Mouse (Mus musculus) lung, embryonic 15.5 days (tissue): Measurements from ENCODE around the gene B9d1. TPM values are rescaled to one million over a fixed set of nuclear protein-coding genes. Genes with fewer than 3 reads are reported as not detected.

Source experiments
- ATAC-seq: fragments of 200-750 bp; cut with Nextera tagmentation; 2 replicates; pipeline ENCODE4 v1.8.0; 2017; ENCODE audit warnings: moderate number of reproducible peaks, borderline replicate concordance; ENCODE audit not compliant: low FRiP score, low TSS enrichment; ENCODE audit errors: extremely low read depth
- H3K27ac ChIP-seq: fragments of 300-500 bp; sonication (generic); 2 replicates; pipeline ENCODE4 v1.5.1; 2015; ENCODE audit warnings: moderate library complexity, mild to moderate bottlenecking, inconsistent platforms
- H3K27me3 ChIP-seq: fragments of 300-500 bp; sonication (generic); 2 replicates; pipeline ENCODE4 v1.6.1; 2015; ENCODE audit warnings: inconsistent platforms
- H3K36me3 ChIP-seq: fragments of 300-500 bp; sonication (generic); 2 replicates; pipeline ENCODE4 v1.6.1; 2015; ENCODE audit warnings: inconsistent platforms
- H3K4me1 ChIP-seq: fragments of 300-500 bp; sonication (generic); 2 replicates; pipeline ENCODE4 v1.6.1; 2015; ENCODE audit warnings: inconsistent platforms
- H3K4me2 ChIP-seq: fragments of 300-500 bp; sonication (generic); 2 replicates; pipeline ENCODE4 v1.6.1; 2015; ENCODE audit warnings: inconsistent platforms, mild to moderate bottlenecking, moderate library complexity
- H3K4me3 ChIP-seq: fragments of 300-500 bp; sonication (generic); 2 replicates; pipeline ENCODE4 v1.5.1; 2015; ENCODE audit warnings: mild to moderate bottlenecking, inconsistent platforms
- H3K9ac ChIP-seq: fragments of 300-500 bp; sonication (generic); 2 replicates; pipeline ENCODE4 v1.6.1; 2015; ENCODE audit warnings: inconsistent platforms
- H3K9me3 ChIP-seq: fragments of 300-500 bp; sonication (generic); 2 replicates; pipeline ENCODE4 v1.6.1; 2016; ENCODE audit warnings: inconsistent platforms
- WGBS: fragments of 180-500 bp; shearing (Covaris S2); methylation state at CpG from one replicate; pipeline ENCODE4 v1.1.7; 2015; 5-methylcytosine and 5-hydroxymethylcytosine counted together
- polyA plus RNA-seq: library from polyadenylated mRNA; unstranded; fragments of >200 nt; fragmentation: Nextera tagmentation; extraction: Ambion mirVana; gene quantifications from 2 replicates; pipeline ENCODE4 v1.2.1, GENCODE M21; 2015

The B9d1 gene
- polyA plus RNA-seq = 46.5 and 52.5 TPM in 2 replicates

- Histone ChIP-seq H3K36me3 (no peaks in the 10 kb centered on the region), H3K9ac (peak within 1 kb of the TSS; percentile 63), H3K4me3 (peak within 1 kb of the TSS; percentile 68), H3K4me2 (peak within 1 kb of the TSS; percentile 85), H3K4me1 (peaks cover 13% of the 10 kb centered on the region), H3K27me3 (no peaks in the 10 kb centered on the region), H3K9me3 (no peaks in the 10 kb centered on the region), H3K27ac (peak within 1 kb of the TSS; percentile 77)
- under 1% methylated on average over 39 of the region's 39 CpGs for WGBS
- ATAC-seq = peak; percentile 91
These were observed at the start of gene B9d1 for GRCm38 (mm10) chr11:61504713-61505257. TSS of gene B9d1 (plus strand) at chr11:61505144.

GRCm38 (mm10) chr11:61464071-61464470 is 40.9 kb upstream of the B9d1 start:
- H3K36me3 ChIP-seq = no peaks in the 10 kb centered on the region
- 27% methylated on average over 2 of the region's 2 CpGs for WGBS
- peak; percentile 19; the same call in 1 of the 2 replicates for ATAC-seq
- H3K4me1 ChIP-seq = peaks cover 34% of the 10 kb centered on the region
- H3K27me3 ChIP-seq = no peaks in the 10 kb centered on the region
- peak overlapping the region; percentile 92 for H3K27ac ChIP-seq
- no peak overlapping the region for H3K9ac ChIP-seq
- no peak overlapping the region for H3K4me3 ChIP-seq
- H3K4me2 ChIP-seq = no peak overlapping the region
- H3K9me3 ChIP-seq = no peaks in the 10 kb centered on the region

GRCm38 (mm10) chr11:61465422-61465821 is 39.5 kb upstream of the B9d1 start:
- H3K36me3 ChIP-seq = no peaks in the 10 kb centered on the region
- no peak overlapping the region for H3K9ac ChIP-seq
- no peaks in the 10 kb centered on the region for H3K27me3 ChIP-seq
- peak overlapping the region; percentile 92 for H3K27ac ChIP-seq
- peaks cover 44% of the 10 kb centered on the region for H3K4me1 ChIP-seq
- no peaks in the 10 kb centered on the region for H3K9me3 ChIP-seq
- 17% methylated on average over 4 of the region's 4 CpGs for whole genome bisulfite sequencing
- ATAC-seq = peak; percentile 48; the same call in 1 of the 2 replicates
- H3K4me3 ChIP-seq = no peak overlapping the region
- no peak overlapping the region for H3K4me2 ChIP-seq

- WGBS = 58% methylated on average over 4 of the region's 4 CpGs
- H3K36me3 ChIP-seq = no peaks in the 10 kb centered on the region
- no peaks in the 10 kb centered on the region for H3K27me3 ChIP-seq
- no peak overlapping the region for H3K4me2 ChIP-seq
- no peak overlapping the region for H3K4me3 ChIP-seq
- no peaks in the 10 kb centered on the region for H3K9me3 ChIP-seq
- H3K9ac ChIP-seq = no peak overlapping the region
- peak; percentile 72 for ATAC-seq
- peaks cover 39% of the 10 kb centered on the region for H3K4me1 ChIP-seq
- peak overlapping the region; percentile 5 for H3K27ac ChIP-seq
These were observed 36.4 kb upstream of the B9d1 start for GRCm38 (mm10) chr11:61468534-61468933.

GRCm38 (mm10) chr11:61469317-61469917 is 35.5 kb upstream of the B9d1 start:
- H3K4me2 ChIP-seq = no peak overlapping the region
- no peaks in the 10 kb centered on the region for H3K9me3 ChIP-seq
- ATAC-seq = no peak

GRCm38 (mm10) chr11:61470880-61471279 is 34.1 kb upstream of the B9d1 start:
- no peak overlapping the region for H3K4me3 ChIP-seq
- no peaks in the 10 kb centered on the region for H3K9me3 ChIP-seq
- H3K36me3 ChIP-seq = no peaks in the 10 kb centered on the region
- no peak overlapping the region for H3K9ac ChIP-seq
- peaks cover 19% of the 10 kb centered on the region for H3K4me1 ChIP-seq
- H3K27me3 ChIP-seq = no peaks in the 10 kb centered on the region
- ATAC-seq = no peak
- no peak overlapping the region for H3K27ac ChIP-seq
- no peak overlapping the region for H3K4me2 ChIP-seq

More at GRCm38 (mm10) chr11:61469317-61469917, 35.5 kb upstream of the B9d1 start:
- H3K27me3 ChIP-seq = no peaks in the 10 kb centered on the region
- H3K4me1 ChIP-seq = peaks cover 31% of the 10 kb centered on the region
- H3K27ac ChIP-seq = 0 out of 2 replicates have a peak overlapping the region, but pooled peaks have one; percentile 5
- no peak overlapping the region for H3K4me3 ChIP-seq
- no peak overlapping the region for H3K9ac ChIP-seq
- H3K36me3 ChIP-seq = no peaks in the 10 kb centered on the region
- WGBS = 47% methylated on average over 7 of the region's 7 CpGs

GRCm38 (mm10) chr11:61473630-61474029 is 31.3 kb upstream of the B9d1 start:
- H3K27ac ChIP-seq = no peak overlapping the region
- WGBS = 59% methylated on average over 4 of the region's 4 CpGs
- no peak overlapping the region for H3K9ac ChIP-seq
- no peaks in the 10 kb centered on the region for H3K36me3 ChIP-seq
- no peak overlapping the region for H3K4me2 ChIP-seq
- no peaks in the 10 kb centered on the region for H3K27me3 ChIP-seq
- H3K4me1 ChIP-seq = peaks cover 18% of the 10 kb centered on the region; the same call in 1 of the 2 replicates
- no peaks in the 10 kb centered on the region for H3K9me3 ChIP-seq
- H3K4me3 ChIP-seq = no peak overlapping the region
- ATAC-seq = no peak

GRCm38 (mm10) chr11:61476786-61477382 is 28.1 kb upstream of the B9d1 start:
- Histone ChIP-seq H3K4me1 (peaks cover 16% of the 10 kb centered on the region), H3K27me3 (no peaks in the 10 kb centered on the region), H3K4me3 (peak overlapping the region; percentile 20), H3K36me3 (no peaks in the 10 kb centered on the region), H3K4me2 (peak overlapping the region; percentile 49), H3K9ac (no peak overlapping the region), H3K9me3 (no peaks in the 10 kb centered on the region), H3K27ac (no peak overlapping the region)
- ATAC-seq = peak; percentile 57; the same call in 1 of the 2 replicates
- 39% methylated on average over 12 of the region's 12 CpGs for WGBS

GRCm38 (mm10) chr11:61477566-61478508 is 27.1 kb upstream of the B9d1 start:
- Histone ChIP-seq H3K27ac (no peak overlapping the region), H3K9me3 (no peaks in the 10 kb centered on the region), H3K27me3 (no peaks in the 10 kb centered on the region), H3K4me2 (peak overlapping the region; percentile 49), H3K4me3 (peak overlapping the region; percentile 20), H3K9ac (no peak overlapping the region), H3K4me1 (peaks cover 17% of the 10 kb centered on the region), H3K36me3 (no peaks in the 10 kb centered on the region)
- ATAC-seq = no peak
- WGBS = 48% methylated on average over 17 of the region's 17 CpGs

GRCm38 (mm10) chr11:61478788-61479187 is 26.2 kb upstream of the B9d1 start:
- Histone ChIP-seq H3K9me3 (no peaks in the 10 kb centered on the region), H3K27ac (no peak overlapping the region), H3K4me1 (peaks cover 20% of the 10 kb centered on the region), H3K4me3 (no peak overlapping the region), H3K27me3 (no peaks in the 10 kb centered on the region), H3K36me3 (no peaks in the 10 kb centered on the region), H3K9ac (no peak overlapping the region), H3K4me2 (no peak overlapping the region)
- WGBS = 86% methylated on average over 4 of the region's 4 CpGs
- ATAC-seq = no peak

GRCm38 (mm10) chr11:61481239-61482090 is 23.5 kb upstream of the B9d1 start:
- H3K27me3 ChIP-seq = no peaks in the 10 kb centered on the region
- H3K4me3 ChIP-seq = no peak overlapping the region
- WGBS = 38% methylated on average over 9 of the region's 9 CpGs
- H3K4me2 ChIP-seq = no peak overlapping the region
- no peak for ATAC-seq
- H3K9ac ChIP-seq = no peak overlapping the region
- no peak overlapping the region for H3K27ac ChIP-seq
- peaks cover 32% of the 10 kb centered on the region for H3K4me1 ChIP-seq
- H3K9me3 ChIP-seq = no peaks in the 10 kb centered on the region
- no peaks in the 10 kb centered on the region for H3K36me3 ChIP-seq
